8 mouse cellular contexts compared by ENCODE assay signal in the genomic region with DNA sequence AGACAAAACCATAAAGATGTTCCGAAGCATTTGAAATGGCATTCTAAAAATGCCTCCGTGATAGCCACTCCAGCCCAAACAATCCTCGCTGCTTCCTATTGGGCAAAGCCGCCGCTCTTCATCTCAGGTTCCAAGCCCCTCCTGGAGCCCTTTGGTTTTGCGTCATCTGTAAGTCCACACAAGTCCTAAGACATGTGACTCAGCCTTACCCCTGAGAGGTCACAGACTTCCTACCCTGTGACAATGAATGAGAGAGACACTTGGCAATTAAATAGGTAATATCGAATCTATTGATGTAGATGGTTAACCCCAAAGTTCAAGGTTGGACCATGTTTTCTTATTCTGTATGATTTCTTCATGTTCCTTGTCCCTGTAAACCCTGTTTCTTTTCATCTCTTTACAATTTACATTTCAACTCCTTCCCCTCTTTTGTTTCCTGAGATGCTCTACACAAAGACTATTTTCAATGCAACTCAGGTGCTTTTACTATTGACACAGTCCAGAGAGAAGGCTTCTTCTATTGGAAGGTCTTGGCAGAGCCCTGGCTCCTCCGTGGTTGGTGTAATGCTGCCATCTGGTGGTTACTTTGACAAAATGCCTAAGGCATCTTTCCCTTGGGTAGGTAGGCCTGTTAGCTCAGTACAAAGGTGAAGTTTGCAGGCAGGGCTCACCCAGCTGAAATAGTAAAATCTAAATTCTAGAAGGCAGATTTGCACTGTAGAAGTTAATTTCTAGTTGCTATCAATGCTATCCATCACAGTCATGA.
DNase-seq lines count a peak whose midpoint lies in the region; ATAC-seq and TF ChIP-seq lines count a peak whose summit lies in the region.

No protein-coding gene starts in this region.

- H3K27ac ChIP-seq in gastrocnemius, adult 2 months, result no peak overlapping the region
- no peak overlapping the region for H3K27ac ChIP-seq in forebrain, embryonic 12.5 days
- no peak overlapping the region for H3K27ac ChIP-seq in hindbrain, embryonic 15.5 days (replicated peaks)

- 73% methylated on average over 8 of the region's 8 CpGs for WGBS in forebrain, embryonic 12.5 days
- 76% methylated on average over 8 of the region's 8 CpGs for WGBS in hindbrain, embryonic 15.5 days

- no peaks in the 10 kb centered on the region for H3K27me3 ChIP-seq in forebrain, embryonic 12.5 days
- H3K27me3 ChIP-seq in hindbrain, embryonic 15.5 days, result no peaks in the 10 kb centered on the region

- intact Hi-C loops in gastrocnemius, adult 2 months (cut with DNase I), result loop anchor here (1.0 kb wide), 1 partner anchor 428 kb away; no protein-coding TSS in a partner anchor

- no peak overlapping the region for H3K4me2 ChIP-seq in forebrain, embryonic 12.5 days
- H3K4me2 ChIP-seq in hindbrain, embryonic 15.5 days, result no peak overlapping the region

- no peak overlapping the region for H3K4me3 ChIP-seq in gastrocnemius, adult 2 months
- no peak overlapping the region for H3K4me3 ChIP-seq in forebrain, embryonic 12.5 days (replicated peaks)
- no peak overlapping the region for H3K4me3 ChIP-seq in hindbrain, embryonic 15.5 days

- no peaks in the 10 kb centered on the region for H3K4me1 ChIP-seq in forebrain, embryonic 12.5 days
- no peaks in the 10 kb centered on the region for H3K4me1 ChIP-seq in hindbrain, embryonic 15.5 days (replicated peaks)

- peak; percentile 43 for DNase-seq in gastrocnemius, adult 2 months
- no peak for DNase-seq in gastrocnemius, postnatal 25 days
- peak; percentile 24 for DNase-seq in c-Kit-positive CD71-negative TER-119-negative erythroid progenitor cells, embryonic 14.5 days (ENCODE audit: low read depth)
- DNase-seq in layer of hippocampus, postnatal 25 days (ENCODE audit: extremely low spot score in 1 of 2, low spot score in 1 of 2), result peak; percentile 23 to 53
- peak; percentile 23 to 49 for DNase-seq in lung, postnatal 4 days
- peak; percentile 53 for DNase-seq in right cerebral cortex, postnatal 25 days

- H3K9ac ChIP-seq in forebrain, embryonic 12.5 days, result no peak overlapping the region
- H3K9ac ChIP-seq in hindbrain, embryonic 15.5 days, result no peak overlapping the region

- H3K36me3 ChIP-seq in forebrain, embryonic 12.5 days (replicated peaks), result no peaks in the 10 kb centered on the region
- H3K36me3 ChIP-seq in hindbrain, embryonic 15.5 days, result no peaks in the 10 kb centered on the region

- peak; percentile 84 for TF ChIP-seq CTCF in gastrocnemius, adult 2 months (IDR thresholded peaks at IDR 0.05)

- ATAC-seq in forebrain, embryonic 12.5 days (ENCODE audit: low FRiP score), result peak; percentile 84
- peak; percentile 84 for ATAC-seq in hindbrain, embryonic 15.5 days (ENCODE audit: low FRiP score, low read depth)

- no peaks in the 10 kb centered on the region for H3K9me3 ChIP-seq in forebrain, embryonic 12.5 days
- H3K9me3 ChIP-seq in hindbrain, embryonic 15.5 days, result no peaks in the 10 kb centered on the region
